Mouse (Mus musculus) hindbrain, embryonic 16.5 days (tissue): ENCODE data around the gene Crtc2. TPM values are rescaled to one million over a fixed set of nuclear protein-coding genes. Genes with fewer than 3 reads are reported as not detected.
A peak's percentile ranks its signal among the peaks of the same experiment; 100 is the strongest.
"Not testable (repeated sequence)": the region's sequence is repeated elsewhere in the genome, so short reads cannot be mapped to it uniquely, and the experiment has no call there.

Source experiments
- ATAC-seq: fragments of 200-750 bp; cut with Nextera tagmentation; 2 replicates; pipeline ENCODE4 v1.8.0; 2017; ENCODE audit warnings: moderate TSS enrichment, moderate library complexity
- H3K27ac ChIP-seq: fragments of 300-500 bp; sonication (generic); 2 replicates; pipeline ENCODE4 v1.5.1; 2014; ENCODE audit warnings: low read depth, mild to moderate bottlenecking, control low read depth, low read length, moderate library complexity
- H3K27me3 ChIP-seq: fragments of 300-500 bp; sonication (generic); replicated peaks from 2 replicates; pipeline ENCODE4 v1.6.1; 2014; ENCODE audit warnings: low read length; ENCODE audit not compliant: control insufficient read depth, insufficient read depth
- H3K36me3 ChIP-seq: fragments of 300-500 bp; sonication (generic); 2 replicates; pipeline ENCODE4 v1.6.1; 2014; ENCODE audit warnings: mild to moderate bottlenecking, low read length, moderate library complexity, mixed read lengths; ENCODE audit not compliant: control insufficient read depth, insufficient read depth
- H3K4me1 ChIP-seq: fragments of 300-500 bp; sonication (generic); 2 replicates; pipeline ENCODE4 v1.6.1; 2014; ENCODE audit warnings: low read depth, low read length; ENCODE audit not compliant: control insufficient read depth, insufficient read depth
- H3K4me2 ChIP-seq: fragments of 300-500 bp; sonication (generic); 2 replicates; pipeline ENCODE4 v1.6.1; 2014; ENCODE audit warnings: mild to moderate bottlenecking, low read length, control low read depth, moderate library complexity
- H3K4me3 ChIP-seq: fragments of 300-500 bp; sonication (generic); 2 replicates; pipeline ENCODE4 v1.5.1; 2014; ENCODE audit warnings: mild to moderate bottlenecking, low read length, control low read depth, moderate library complexity
- H3K9ac ChIP-seq: fragments of 300-500 bp; sonication (generic); 2 replicates; pipeline ENCODE4 v1.6.1; 2014; ENCODE audit warnings: low read depth, mild to moderate bottlenecking, control low read depth, low read length, moderate library complexity
- H3K9me3 ChIP-seq: fragments of 300-500 bp; sonication (generic); 2 replicates; pipeline ENCODE4 v1.6.1; 2014; ENCODE audit warnings: mild to moderate bottlenecking, low read length, moderate library complexity; ENCODE audit not compliant: control insufficient read depth
- WGBS: fragments of 180-500 bp; shearing (Covaris S2); extraction: QIAGEN DNeasy Blood & Tissue Kit; methylation state at CpG from one replicate; pipeline ENCODE4 v1.1.7; 2014; 5-methylcytosine and 5-hydroxymethylcytosine counted together
- polyA plus RNA-seq: library from polyadenylated mRNA; unstranded; fragments of >200 nt; fragmentation: Nextera tagmentation; extraction: Ambion mirVana; gene quantifications from 2 replicates; pipeline ENCODE4 v1.2.1, GENCODE M21; 2015

Gene Crtc2
- polyA plus RNA-seq, 1 experiment from 2014 or later = 19.6 TPM

DNA sequence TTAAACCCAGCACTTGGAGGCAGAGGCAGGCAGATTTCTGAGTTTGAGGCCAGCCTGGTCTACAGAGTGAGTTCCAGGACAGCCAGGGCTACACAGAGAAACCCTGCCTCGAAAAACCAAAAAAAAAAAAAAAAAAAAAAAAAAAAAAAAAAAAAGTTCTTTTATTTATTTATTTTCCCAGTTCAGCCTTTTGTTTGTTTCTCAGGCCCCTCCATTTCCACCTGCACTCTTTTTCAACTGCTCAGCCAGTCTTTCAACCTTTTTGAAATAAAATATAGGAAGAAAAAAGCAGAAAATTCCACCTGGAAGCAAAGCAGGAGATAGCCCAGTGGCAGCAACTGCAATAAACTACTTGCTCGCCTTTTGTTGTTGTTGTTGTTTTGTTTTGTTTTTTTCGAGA is 35.4 kb downstream of the Crtc2 start:
- H3K36me3 ChIP-seq, H3K4me1 ChIP-seq, H3K9ac ChIP-seq, ATAC-seq, H3K27ac ChIP-seq, H3K9me3 ChIP-seq, H3K4me3 ChIP-seq, H3K27me3 ChIP-seq, H3K4me2 ChIP-seq: not testable (repeated sequence)
- 74% methylated on average over 2 of the region's 3 CpGs for whole genome bisulfite sequencing

DNA sequence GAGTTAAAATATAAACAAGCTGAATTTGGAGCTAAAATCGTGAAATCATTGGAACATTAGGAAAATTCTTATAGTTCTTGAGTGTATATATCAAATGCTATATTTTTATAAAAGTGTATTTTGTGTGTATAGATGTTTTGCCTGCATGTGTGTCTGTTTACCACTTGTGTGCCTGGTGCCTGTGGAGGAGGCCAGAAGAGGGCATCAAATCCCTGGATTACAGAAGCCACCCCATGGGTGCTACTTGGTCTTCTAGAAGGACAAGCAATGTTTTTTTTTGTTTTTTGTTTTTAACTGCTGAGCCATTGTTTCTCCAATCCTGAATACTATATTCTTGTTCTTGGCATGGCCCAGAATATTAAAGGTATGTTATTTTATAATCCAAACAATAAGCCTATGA is 36.6 kb downstream of the Crtc2 start:
- Histone ChIP-seq H3K27ac (no peak overlapping the region), H3K4me1 (peaks cover 16% of the 10 kb centered on the region), H3K4me2 (no peak overlapping the region), H3K27me3 (no peaks in the 10 kb centered on the region), H3K9ac (no peak overlapping the region), H3K4me3 (no peak overlapping the region), H3K36me3 (no peaks in the 10 kb centered on the region), H3K9me3 (no peaks in the 10 kb centered on the region)
- 85% methylated on average over 1 of the region's 1 CpGs for WGBS
- ATAC-seq = no peak

DNA sequence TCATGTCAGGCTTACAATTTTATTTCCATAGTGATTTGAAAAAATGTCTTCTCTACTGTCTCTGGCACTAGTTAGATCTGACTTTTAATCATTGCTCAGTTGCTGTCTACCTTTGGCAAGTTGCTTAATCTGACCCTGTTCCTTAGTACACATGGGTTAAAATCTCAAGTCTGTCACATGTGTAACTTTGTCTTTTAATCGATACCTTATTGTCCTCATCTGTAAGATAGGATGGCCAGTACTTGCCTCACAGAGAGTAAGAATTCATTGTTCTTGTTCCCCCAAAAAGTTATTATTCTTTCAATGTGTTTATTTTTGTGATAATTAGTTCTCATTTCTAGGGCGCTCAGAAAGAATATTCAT is 38.0 kb downstream of the Crtc2 start:
- peak overlapping the region; percentile 72 for H3K4me2 ChIP-seq
- no peaks in the 10 kb centered on the region for H3K9me3 ChIP-seq
- peaks cover 16% of the 10 kb centered on the region for H3K4me1 ChIP-seq
- H3K4me3 ChIP-seq = peak overlapping the region; percentile 46
- 40% methylated on average over 2 of the region's 2 CpGs for WGBS
- peak overlapping the region; percentile 85 for H3K27ac ChIP-seq
- no peak for ATAC-seq
- no peaks in the 10 kb centered on the region for H3K36me3 ChIP-seq
- H3K27me3 ChIP-seq = no peaks in the 10 kb centered on the region
- peak overlapping the region; percentile 72 for H3K9ac ChIP-seq

DNA sequence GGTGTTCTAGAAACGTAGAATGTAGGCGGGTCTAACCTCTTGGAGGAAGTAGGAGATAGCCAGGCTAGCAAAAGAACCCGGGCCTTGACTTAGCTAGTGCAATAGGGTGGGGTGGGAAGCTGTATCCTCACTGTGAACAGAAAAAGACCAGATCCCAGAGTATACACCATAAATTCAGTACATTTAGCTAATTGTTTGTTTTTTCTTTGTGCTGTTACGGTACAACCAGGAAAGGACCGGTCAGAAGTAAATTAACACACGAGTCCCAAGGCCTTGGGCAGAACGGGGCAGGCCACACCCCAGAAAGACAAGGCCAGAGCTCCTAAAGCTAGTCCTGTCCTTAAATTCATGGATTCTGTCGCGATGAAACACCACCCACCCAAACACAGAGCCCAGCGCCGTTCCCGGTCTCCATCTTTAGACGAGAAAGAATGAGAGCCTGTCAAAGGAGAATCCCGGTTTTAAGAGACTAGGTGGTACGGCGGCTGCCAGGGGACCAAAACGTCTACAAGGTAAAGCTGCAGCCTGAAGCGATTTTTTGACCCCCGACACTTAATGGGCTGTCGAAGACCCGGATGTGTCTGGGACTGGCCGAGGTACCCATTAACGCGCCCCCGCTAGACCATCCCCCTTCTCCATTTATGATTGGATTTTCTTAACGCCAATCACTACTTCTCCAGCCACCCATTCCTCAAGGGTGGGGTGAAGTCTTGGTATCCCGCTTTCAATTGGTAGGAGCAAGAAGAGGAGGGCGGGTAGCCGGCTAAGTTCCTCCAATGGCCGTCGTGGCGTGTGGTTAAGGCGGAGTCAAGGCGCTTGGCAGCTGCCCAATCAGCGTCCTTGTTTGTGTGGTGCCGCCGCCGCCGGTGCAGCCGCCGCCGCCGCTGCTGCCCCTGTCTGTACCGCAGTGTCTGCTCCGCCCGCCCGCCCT is 38.6 kb downstream of the Crtc2 start, which contains the start of gene Gatad2b:
Gene Gatad2b, plus strand, starts transcription at position 834 of the 931 bp plus-strand sequence.
- ATAC-seq = peak; percentile 99
- Histone ChIP-seq H3K4me2 (peak within 1 kb of the TSS; percentile 92), H3K9ac (peak within 1 kb of the TSS; percentile 95), H3K27me3 (no peaks in the 10 kb centered on the region), H3K27ac (peak within 1 kb of the TSS; percentile 97), H3K9me3 (no peaks in the 10 kb centered on the region), H3K4me3 (peak within 1 kb of the TSS; percentile 91), H3K4me1 (peaks cover 16% of the 10 kb centered on the region), H3K36me3 (no peaks in the 10 kb centered on the region)
- under 1% methylated on average over 41 of the region's 47 CpGs for WGBS

DNA sequence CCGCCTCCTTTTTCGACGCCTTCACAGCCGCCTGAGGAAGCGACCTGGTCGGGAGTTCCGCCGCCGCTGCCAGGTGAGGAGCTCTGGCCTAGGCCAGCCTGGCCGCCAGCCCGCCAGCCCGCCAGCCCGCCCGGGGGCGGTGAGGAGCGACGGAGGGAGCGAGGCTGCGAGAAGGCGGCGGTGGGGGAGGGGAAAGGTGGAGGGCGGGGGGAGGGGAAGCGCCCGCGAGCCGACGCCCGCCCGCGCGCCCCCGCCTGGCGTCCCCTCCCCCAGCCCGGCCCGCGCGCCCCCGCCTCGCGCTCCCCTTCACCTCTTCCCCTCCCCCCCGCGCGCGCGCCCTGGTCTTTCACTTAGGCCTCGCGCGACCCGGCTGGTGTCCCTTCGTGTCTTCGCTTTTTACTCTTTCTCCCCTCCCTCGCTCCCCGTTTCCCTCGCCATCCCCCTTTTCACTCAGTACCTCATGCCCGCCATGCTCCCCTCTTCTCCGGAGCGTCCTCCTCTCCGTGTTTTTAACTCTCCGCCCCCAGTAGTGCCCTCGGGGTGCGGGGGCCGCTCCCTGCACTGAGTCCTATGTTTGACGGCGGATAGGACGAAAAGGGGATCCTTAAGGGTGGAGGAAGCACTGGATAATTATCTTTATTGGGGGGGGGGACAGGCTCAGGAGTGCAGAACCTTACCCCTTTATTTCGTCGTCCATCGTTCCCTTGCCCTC is 39.5 kb downstream of the Crtc2 start:
- WGBS = under 1% methylated on average over 46 of the region's 68 CpGs
- Histone ChIP-seq H3K9ac (peak overlapping the region; percentile 95), H3K36me3 (no peaks in the 10 kb centered on the region)

DNA sequence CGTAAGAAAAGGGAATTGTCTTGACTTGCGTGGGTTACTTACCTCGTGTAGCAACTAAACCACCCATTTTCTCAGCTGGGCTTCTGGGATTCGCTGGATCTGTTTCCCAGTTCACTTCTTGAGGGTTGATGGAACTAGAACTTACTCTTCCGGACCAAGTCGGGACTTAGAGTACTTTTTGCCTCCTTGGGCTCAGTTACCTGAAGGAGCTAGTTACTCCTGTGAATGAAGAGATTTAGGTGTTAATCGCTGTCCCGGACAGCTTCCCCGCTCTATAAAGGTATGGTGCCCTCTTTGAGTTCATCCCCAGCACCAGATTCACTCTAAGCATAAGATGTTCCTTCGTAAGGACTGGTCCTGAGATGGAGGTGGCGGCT is 40.1 kb downstream of the Crtc2 start:
- H3K9ac ChIP-seq = peak overlapping the region; percentile 95
- 4% methylated on average over 11 of the region's 11 CpGs for WGBS
- no peaks in the 10 kb centered on the region for H3K36me3 ChIP-seq
- no peaks in the 10 kb centered on the region for H3K9me3 ChIP-seq
- H3K4me1 ChIP-seq = peaks cover 16% of the 10 kb centered on the region
- H3K27ac ChIP-seq = peak overlapping the region; percentile 97
- H3K4me3 ChIP-seq = peak overlapping the region; percentile 91
- H3K27me3 ChIP-seq = no peaks in the 10 kb centered on the region
- H3K4me2 ChIP-seq = peak overlapping the region; percentile 92
- ATAC-seq = no peak

More for the DNA sequence above, 39.5 kb downstream of the Crtc2 start:
- H3K4me1 ChIP-seq = peaks cover 16% of the 10 kb centered on the region
- no peaks in the 10 kb centered on the region for H3K9me3 ChIP-seq
- H3K27ac ChIP-seq = peak overlapping the region; percentile 97
- H3K4me2 ChIP-seq = peak overlapping the region; percentile 92
- no peaks in the 10 kb centered on the region for H3K27me3 ChIP-seq
- no peak for ATAC-seq
- peak overlapping the region; percentile 91 for H3K4me3 ChIP-seq

DNA sequence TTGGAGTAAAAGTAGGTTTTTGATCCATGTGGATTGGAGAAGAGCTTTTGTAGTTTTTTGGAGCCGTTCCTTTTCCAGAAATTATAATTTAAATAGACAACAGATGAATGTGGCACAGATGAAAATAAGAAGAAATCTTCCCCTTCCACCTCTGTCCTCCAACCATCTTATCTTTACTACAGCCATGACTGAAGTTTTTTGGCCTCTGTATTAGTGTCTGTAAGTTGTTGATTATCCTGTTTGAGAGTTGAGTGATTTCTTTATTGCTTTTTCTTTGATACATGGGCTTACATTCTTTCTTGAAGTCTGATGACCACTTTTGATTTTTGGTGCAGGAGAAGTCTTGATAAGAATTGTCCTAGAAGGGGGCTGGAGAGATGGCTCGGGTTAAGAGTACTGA is 40.7 kb downstream of the Crtc2 start:
- ATAC-seq = no peak

DNA sequence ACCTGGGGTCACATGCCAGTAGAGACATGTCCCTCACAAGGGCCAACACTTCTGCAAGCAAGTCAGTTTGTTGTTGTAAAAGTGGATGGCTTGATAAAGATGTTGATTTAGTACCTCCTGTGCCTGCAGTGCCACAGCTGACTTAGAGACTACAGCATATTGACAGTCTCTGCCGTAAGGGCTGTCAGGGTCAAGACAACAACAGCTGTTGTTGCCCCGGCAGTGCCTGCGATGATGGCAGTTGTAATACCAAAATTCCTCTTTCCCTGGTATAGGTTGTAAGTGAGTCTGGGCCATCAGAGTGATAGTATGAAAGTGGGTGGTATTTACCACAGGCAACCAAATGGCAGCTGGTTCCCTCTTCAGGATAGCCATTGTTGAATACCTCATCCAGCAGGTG is 51.8 kb downstream of the Crtc2 start:
- Histone ChIP-seq H3K27me3 (no peaks in the 10 kb centered on the region), H3K36me3 (no peaks in the 10 kb centered on the region), H3K4me1 (no peaks in the 10 kb centered on the region; the same call in 1 of the 2 replicates), H3K27ac (no peak overlapping the region), H3K4me2 (no peak overlapping the region), H3K9me3 (no peaks in the 10 kb centered on the region), H3K9ac (no peak overlapping the region), H3K4me3 (no peak overlapping the region)
- 0 out of 2 replicates have a peak, but pooled peaks have one; percentile 25 for ATAC-seq
- 44% methylated on average over 3 of the region's 3 CpGs for WGBS

More for the DNA sequence above, 40.7 kb downstream of the Crtc2 start:
- Histone ChIP-seq H3K4me3 (peak overlapping the region; percentile 91), H3K4me1 (peaks cover 16% of the 10 kb centered on the region), H3K4me2 (peak overlapping the region; percentile 92), H3K9ac (peak overlapping the region; percentile 95; the same call in 1 of the 2 replicates), H3K9me3 (no peaks in the 10 kb centered on the region), H3K36me3 (no peaks in the 10 kb centered on the region), H3K27me3 (no peaks in the 10 kb centered on the region), H3K27ac (no peak overlapping the region)
- 77% methylated on average over 2 of the region's 2 CpGs for WGBS

DNA sequence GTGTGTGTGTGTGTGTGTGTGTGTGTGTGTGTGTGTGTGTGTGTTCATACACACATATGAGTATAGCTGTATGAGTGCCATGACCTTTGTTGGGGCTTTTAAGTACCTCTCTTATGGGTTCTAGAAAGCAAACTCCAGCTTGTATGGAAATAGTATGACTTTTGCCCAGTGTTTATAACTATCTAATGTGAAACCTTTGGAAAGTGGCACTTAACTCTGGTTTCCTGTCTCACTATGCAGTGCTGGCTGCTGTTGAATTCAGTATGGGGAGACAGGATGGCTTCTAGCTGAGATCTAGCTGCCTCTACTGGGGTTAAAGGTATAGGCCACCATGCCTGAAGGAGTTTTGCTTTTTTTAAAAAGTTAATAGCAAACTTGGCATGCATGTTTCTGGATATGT is 55.6 kb downstream of the Crtc2 start:
- Histone ChIP-seq H3K4me3 (no peak overlapping the region), H3K27me3 (no peaks in the 10 kb centered on the region), H3K4me2 (no peak overlapping the region), H3K27ac (no peak overlapping the region), H3K9ac (no peak overlapping the region), H3K9me3 (no peaks in the 10 kb centered on the region), H3K36me3 (no peaks in the 10 kb centered on the region), H3K4me1 (no peaks in the 10 kb centered on the region; the same call in 1 of the 2 replicates)
- no peak for ATAC-seq
